Mouse (Mus musculus) cerebellum, postnatal 36 days (tissue): ENCODE measurements at regions not wholly inside any gene's neighbourhood (a gene's known extent, or its start where the extent isn't known, plus 50 kb on each side); places are given as distances from the start of the nearest gene placed in this dataset.

Experiments used
- DNase-seq, 2 experiments: peaks; one replicate each; pipeline ENCODE4 v3.0.0; 2021 to 2022; ENCODE audit warnings: mixed read lengths in 2 of 2

DNA sequence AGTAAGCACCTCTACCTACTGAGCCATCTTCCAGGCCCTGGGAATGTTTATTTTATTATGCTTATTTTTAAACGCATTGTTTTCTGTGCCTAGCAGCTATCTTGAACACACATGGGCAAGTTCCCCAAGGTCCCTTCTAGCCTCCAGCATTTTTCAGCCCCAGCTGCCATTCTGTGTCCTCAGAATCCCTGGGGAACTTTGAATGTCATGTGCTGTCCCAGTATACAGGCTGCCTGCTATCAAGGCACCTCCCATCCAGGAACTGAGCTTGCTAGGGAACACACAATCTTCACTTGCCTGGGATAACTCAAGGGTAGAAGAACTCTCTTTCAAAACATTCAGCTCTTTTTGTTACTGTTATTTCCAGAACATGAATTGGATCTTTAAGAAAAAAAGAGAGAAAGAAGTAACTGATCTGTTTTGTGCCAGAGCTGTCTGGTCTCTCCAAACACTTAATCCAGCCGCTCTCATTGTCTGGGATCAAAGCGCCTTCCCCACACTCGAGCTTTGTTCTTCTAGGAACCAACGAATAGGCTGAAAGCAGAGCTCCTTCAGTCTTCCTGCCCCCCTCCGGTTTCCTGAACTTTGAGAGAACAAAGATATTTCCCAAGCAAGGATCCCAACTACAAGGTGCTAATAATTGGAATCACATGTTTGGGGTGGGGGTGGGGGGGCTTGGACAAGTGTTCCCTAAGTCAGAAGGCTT, 657.1 kb upstream of the Cdh11 start:
- DNase-seq, result no peak

DNA sequence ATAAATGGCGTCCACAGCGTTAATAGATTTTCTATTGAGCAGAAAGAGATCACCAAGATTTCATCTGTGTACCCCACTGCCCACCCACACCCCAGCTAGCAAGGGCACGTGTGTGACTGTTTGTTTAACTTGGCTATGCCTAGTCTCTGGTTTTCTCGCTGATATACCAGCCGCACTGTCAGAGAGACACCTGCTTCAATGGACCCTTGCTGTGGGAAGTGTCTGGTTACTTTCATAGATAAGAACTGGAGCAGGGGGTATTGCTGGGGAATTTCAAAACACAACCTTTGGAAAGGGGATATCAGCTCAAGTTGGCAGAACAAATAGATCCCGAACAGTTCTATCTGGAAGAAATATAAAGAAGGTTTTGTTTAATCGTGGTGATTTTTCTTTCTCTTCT, 656.8 kb upstream of the Cdh5 start:
- no peak for DNase-seq

DNA sequence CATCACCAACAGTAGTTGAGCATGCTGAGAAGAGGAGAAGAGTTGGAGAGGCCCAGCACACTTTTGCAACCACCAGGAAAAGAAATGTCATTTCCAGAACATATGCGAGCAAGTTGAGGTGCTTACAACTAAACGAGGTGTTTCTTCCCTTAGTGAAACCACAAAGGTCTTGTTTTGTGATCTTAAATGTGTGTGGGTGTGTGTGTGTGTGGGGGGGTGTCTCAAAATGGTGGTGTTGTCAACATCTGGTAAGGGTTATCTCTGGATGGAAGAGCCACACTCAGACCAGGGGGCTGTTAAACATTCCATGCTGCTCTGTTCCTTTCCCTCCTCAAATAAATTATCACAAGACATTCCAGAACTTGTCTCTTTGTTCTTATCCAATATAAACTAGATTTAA, 656.0 kb upstream of the Cdh5 start:
- DNase-seq, result no peak

DNA sequence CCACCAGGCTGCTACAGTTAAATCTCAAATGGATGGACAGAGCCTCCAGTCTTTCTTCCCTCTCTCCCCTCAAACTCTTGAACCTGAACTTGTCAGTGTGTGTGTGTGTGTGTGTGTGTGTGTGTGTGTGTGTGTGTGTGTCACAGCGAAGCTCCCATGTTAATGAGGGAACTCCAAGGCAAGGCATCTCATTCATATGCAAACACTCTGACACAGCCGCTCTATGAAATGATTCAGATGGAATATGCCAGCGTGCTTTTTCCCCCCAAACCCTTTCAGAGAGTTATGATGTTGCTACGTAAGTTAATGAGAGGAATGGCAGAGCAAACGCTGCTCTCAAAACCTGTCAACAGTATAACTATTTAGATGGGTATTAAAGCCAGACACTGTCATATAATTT, 653.5 kb upstream of the Cdh5 start:
- no peak for DNase-seq

DNA sequence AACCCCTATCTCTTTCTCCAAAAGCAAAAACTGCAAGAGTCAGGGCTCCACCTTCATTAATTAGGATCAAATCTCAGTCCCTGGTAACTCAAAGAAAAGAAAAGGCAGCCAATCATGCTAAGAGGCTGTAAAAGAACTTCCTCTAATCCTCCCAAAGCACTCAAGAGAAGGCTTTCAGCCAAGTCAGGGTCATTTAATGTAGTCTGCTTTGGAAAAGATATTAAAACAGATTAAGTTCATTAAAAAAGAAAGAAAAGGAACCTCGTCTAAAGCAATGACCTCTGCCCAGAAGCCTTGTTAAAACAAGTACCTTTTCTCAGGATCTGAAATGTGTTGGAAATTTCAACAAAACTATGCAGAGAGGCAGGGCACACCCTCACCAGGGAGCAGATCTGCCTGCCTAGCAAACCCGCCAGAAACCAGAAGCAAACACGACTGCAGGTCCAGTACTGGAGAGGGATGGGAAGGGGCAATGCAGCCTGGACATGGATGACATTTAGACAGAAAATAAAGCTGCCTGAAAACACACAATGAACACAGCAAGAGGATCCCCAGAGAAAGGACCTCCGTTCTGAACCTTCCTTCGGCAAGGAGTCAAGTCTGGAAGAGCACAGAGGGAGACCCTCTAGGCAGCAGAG, 649.9 kb upstream of the Cdh5 start:
- DNase-seq, result no peak

DNA sequence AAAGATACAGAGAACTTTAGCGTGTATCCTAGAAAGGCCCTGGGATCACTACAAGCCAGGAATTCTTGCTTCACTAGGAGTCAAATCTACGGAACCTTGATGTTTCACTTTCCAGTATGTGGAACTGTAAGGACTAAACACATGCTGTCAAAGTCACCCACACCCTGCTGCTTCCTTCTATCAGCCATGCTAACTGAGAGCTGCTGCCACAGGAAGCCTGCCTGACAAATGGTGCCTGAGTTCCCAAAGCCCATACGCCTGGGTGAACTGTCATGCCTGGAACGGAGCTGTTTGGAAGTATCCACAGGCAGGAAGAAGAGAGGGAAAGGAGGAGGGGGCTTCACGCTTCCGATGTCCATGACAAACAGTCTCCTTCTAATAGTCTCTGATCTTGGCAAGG, 644.2 kb upstream of the Cdh5 start:
- DNase-seq, result no peak

DNA sequence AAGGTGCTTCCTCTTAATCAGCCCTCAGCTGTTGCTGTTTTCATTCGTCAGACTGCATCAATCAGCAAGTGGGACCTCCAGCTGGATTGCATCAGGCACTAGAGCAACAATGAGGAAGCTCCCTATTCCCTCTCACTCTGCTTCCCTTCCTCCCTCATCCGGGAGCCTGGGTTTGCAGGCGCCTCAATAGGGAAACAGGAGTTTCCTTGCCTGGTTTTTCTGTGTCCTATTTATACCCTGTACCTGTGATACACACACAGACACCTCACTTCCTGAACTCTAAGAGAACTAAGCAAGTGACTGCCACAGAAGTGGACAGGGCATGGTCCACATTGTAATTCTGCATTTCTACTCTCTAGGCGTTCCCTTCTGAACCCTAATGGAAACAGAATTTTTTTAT, 637.9 kb upstream of the Cdh5 start:
- no peak for DNase-seq

DNA sequence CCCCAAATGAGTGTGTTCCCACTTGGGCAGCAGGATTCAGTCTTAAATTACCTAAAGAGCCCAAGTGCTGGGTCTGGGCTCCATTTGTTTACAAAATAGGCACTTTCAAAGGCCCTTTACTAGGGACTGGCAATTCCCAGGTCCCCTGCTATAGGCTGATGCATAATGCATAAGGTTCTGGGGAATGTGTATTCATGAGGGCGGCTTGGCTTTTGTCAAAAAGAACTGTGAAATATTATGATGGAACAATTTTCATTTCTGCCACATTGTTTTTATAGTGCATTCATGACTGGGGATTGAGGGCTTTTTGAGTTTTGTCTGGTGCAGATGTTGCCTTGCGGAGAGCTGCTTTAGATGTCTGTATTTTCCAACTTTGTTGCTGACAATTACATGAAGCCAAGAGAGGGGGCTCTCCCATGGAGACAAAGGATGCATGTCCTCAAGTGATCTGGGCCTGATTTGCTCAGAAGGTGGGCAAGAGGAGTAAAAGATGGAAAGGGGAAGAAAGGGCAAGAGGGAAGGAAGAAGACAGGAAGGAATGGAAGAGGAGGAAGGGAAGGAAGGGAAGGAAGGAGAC, 636.6 kb upstream of the Cdh5 start:
- DNase-seq, result no peak

DNA sequence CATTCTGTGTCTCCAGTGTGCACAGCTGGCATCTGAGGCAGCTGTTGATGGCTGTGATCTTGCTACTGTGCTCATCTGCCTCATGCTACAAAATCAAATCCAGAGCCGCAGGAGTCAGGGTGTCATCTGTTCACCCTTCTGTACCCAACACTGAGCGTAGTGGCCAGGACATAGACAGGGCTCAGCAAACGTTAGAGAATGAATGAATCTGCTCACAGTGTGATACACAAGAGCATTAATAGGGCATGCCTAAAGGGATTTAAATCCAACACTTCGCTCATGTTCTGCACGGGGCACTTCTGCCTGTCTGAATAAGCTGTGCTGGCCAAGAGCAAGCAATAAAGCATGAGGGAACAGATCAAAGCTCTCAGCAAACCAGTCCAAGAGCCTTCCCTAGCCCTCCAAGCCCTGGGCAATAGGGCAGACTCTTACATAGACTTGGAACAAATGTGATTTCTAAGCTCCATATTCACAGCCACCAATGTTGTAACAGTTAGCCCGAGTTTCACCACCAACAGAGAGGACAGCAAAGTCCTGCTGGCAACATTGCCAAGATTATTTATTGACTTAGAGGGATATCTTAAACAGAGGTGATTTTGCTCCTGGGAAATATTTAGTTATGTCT, 633.8 kb upstream of the Cdh5 start:
- DNase-seq, result no peak

DNA sequence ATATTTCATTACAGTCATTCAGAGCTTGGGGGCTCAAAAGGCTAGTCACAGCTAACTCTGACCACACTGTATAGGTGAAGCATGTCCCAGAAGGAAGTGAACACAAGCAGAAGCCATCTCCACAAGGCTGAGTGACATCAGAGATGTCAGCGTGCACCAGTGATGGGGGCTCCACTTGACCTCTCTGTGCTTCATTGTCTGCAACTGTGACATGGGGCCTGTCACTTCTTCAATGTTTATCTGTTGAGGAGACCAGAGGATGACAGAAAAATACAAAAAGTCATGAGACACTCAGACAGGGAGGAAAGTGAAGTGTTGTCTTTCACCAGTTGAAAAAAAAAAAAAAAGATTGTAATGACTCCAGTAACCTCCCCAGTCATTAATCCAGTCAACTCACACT, 632.4 kb upstream of the Cdh5 start:
- DNase-seq, result no peak

DNA sequence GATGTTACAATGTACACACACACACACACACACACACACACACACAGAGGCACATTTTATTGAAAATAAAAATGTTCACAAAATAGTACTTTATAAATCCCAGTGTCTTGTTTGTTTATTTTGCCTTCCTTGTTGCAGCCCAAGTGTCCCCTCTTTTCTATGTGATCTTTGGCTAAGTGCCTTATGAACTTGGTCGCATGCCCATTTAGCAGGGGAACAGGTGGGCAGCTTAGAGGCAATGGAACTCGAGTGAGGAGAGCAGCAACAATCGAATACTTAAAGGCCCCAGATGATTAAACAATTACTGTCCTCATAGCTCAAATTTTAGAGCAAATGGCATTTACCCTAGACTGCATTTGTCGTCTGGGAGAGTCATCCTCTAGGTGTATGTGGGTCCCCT, 631.1 kb upstream of the Cdh5 start:
- peak in 1 of 2 experiments; percentile 4 for DNase-seq

DNA sequence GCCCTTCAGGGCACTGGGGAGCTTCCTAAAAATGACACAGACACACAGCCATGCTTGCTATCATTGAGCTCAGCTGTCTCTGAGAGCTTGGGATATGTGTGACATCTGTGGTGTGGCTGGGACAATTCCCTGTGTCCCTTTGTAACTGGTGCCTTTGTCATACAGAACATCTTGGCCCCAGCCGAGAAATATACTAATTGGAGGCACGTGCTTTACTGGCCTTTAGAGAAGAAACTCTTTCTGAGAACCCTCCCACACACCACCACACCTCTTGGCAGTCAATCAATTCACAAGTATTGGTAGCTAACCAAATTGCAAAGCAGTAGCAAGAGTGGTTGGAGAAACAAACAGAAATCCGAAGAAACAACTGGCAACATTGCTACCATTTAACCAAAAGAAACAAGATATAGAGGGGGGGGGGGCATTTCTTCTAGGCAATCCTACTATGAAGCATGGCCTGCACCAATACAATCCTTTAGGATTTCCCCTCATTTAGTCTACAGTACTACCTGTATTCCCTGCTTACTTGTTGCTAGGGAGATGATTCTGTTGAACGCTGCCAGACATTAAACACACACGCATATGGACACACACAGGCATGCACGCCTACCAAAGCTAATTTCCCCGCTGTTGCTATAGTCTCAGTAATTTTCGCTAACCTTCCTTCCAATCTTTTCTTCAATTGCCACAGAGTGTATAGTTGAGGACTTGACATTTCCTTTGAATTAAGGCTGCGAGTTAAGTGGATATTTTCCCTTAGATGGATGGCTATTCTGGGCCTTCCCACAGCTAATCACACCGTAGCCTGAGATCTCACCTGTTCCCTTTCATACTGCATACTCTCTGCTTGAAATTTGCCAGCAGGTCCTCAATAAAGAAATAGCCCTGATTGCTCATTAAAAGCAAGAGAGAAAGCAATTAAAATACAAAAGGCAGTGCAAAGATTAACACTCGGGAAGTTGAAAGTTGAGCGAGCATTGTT, 625.3 kb upstream of the Cdh5 start:
- no peak for DNase-seq

DNA sequence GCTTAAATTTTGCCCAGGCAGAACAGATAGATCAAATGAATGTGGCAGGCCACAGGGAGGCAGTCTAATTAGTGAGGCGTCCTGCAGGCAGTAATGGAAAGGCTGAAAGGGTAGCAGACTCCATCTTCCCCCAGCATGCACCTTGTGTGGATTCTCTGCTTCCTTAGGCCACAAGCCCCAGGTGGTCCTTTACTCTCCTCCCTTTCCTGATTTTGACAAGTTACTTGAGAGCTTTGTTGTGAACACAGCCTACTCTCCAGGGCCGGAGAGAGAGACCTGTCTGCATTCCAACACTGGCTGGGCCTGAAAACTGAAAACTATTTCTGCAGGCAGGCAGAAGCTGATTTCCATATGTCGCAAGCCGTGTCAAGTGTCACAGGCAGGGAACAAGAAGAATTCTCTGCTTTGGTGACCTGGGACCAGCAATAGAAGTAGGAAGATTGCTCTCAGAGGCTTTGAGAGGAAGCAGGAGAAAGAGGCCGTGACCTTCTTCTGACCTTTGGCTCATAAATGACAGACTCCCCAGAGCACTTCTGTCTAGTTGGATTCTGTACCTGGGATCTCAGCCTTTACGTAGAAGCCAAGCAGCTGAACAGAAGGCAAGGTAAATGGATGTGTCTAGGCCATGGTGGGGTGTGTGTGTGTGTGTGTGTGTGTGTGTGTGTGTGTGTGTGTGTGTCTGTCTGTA, 619.2 kb upstream of the Cdh5 start:
- DNase-seq, result no peak

DNA sequence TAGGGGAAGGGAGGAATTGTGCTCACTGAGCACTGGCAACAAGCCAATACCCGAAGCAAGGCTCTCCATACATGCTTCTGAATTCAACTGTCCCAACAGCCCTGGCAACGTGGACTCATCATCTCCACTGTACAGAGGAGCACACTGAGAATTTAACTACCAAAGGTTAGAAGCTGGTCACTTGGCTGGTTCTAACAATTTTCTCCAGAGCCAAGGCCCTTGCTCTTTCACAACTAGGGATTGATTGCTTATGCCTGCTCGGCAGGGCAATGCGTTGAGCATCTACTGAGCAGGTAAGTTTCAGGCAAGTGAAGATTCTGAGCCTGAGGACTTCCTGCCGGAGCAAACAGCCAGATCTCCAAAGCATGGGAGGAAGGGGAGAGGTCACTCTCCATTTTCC, 616.0 kb upstream of the Cdh5 start:
- DNase-seq, result no peak

DNA sequence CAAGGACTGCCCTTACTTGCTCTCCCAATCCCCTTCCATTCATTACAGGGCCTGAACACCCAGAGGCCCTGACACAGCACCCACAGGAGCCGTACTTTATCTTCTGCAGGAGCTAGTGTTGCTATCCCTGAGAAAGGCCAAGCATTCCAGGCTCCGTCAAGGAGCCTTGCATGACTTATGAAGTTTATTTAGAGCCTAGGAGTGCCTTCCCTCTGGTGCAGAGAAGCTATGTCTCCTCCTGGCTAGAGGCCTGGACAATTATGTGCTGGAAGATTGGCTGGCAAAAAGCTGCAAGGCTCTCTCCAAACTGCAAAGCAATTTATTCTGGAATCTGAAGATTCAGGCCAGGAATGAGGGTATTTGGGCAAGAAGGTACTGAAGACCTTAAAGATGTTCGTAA, 612.0 kb upstream of the Cdh5 start:
- no peak for DNase-seq

DNA sequence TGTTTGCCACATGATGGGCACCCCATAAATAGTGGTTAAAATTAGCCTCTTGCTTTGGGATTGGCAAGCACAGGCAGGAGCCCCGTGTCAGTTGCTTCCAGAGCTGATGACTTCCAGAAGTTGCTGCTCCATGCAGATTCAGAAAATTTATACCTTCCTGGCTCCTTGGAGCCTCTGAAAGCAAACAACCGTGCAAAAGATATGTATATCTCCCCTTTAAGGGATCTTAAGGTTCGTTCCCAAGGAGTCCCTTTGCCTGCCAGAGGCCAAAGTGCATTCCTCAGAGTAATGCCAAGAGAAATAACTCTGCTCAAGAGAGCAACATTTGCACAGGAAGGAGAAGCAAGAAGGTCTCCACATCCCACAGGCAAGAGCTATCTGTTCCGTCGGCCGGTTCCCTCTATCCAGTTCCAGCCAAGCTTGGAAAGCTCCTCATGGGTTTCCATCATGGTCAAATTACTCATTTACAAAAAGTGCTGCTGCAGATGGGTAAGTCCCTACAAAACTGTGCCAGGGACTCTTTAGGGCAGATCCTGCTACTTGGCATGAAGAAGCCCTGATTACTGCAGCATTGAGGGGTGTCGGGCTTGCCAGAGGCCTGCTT, 608.4 kb upstream of the Cdh5 start:
- no peak for DNase-seq

DNA sequence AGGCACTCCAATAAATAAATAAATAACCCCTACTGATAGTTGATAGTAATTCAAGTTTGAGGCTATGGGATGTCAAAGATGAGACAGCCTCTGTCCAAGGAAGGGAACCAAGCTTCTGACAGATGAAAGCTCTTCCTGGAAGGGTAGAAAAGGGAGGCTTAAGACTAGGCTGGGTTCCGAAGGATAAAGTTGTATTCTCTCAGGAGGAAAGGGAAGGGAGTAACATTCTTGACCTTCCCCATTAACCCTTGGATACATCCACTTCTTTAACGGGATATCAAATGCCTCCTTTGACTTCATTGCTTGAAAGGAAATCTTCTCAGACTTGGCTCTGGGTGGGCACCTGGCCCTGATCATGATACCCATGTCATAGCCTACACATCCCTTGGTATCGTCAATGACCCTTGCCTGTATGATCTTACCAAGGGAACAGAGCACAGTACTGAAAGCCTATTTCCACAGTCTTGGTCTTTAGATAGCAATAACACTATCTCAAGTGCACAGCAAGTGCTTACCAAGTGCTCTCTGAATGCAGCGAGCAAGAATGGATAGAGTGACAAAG, 607.4 kb upstream of the Cdh5 start:
- DNase-seq, result no peak

DNA sequence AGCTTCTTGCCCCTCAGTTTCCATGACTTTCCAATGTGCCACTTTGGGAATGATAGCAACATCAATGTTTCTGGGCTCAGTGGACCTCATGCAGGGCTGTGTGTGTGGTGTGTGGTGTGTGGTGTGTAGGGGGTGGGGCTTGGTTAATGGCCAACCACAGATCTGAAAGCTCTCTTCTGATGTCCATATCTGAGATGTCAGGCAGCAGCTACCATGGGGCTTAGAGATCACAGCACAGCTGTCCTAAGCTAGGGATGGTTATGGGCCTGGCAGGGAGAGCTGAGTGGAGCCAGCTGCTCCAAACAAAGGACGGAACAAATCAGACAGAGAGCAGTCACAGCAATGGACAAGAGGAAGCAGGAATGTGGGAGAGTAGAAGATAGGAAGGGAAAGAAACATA, 606.8 kb upstream of the Cdh5 start:
- no peak for DNase-seq

DNA sequence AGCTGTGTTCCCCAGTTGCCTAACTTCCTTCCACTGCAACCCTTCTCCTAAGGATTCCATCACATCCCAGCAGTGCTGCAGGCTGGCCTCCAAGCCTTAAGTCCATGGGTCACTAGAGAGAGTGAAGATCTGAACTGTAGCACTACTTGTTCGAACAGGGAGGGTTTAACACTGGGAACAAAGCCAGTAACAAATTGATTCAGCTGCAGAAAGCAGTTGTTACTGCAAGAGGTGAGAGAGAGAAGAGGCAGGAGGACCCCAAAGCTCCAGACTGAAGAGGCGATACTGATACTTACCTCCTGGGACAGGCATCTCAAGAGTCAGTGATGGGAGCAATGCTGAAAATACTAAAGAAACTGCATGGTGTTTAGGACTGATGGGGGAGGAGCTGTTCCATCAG, 600.1 kb upstream of the Cdh5 start:
- no peak for DNase-seq

DNA sequence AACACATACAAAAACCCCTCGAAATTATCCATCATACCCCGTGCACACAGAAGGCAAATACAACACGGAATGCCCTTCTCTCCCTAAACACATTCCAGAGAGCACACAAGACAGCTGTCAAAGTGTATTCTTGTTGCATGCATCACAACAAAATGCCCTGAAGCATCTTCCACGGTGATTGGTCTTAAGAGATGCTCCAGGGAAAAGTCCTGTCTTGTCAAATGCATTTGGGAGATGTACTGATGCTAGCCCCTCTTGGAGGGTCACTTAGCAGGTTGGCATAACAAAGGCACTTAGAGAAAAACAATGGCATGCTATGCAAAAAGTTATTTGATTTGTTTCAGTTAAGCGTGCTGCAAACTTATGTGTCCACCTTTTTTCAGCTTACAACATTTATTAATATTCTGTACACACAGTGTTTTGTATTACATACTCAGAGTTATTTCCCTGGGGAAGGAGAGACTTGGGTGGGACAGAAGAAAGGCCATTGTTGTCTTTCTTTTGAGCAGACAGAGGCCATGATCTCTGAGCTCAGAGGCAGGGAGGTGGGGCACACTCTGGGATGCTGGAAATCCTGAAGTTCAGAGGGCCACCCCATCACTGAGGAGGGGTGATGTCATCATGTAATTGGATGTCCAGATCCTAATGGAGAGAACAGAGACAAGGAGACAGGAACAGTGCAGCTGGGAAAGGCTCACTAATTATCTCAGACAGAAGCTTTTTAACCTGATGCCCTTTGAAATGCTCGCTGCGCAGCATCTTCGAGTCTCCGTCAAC, 598.2 kb upstream of the Cdh5 start:
- no peak for DNase-seq

DNA sequence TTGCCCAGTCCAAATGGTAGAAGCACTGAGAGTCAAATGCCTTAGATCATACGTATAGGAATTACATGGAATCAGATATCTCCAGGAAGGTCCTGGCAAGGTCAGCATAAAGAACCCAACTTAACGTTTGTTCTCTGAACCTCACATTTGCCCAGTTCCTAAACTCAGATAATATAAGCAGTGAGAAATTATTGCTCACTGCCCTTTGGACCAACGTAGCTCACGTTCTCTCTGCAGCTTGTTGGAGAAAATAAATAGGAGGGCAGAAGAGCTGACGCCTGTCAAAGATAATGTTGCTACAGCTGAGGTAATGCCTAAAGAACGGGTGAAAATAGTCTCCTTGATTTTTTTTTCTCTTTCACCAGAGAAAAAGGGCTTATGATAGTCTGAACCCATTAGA, 595.1 kb upstream of the Cdh5 start:
- no peak for DNase-seq
